Mouse (Mus musculus) thymus, postnatal 0 days (tissue): Measurements from ENCODE around the gene Fgf22. TPM values are rescaled to one million over a fixed set of nuclear protein-coding genes. Genes with fewer than 3 reads are reported as not detected.

ENCODE experiments used
- DNase-seq: peaks from one replicate; pipeline ENCODE4 v3.0.0-alpha.2; 2015; ENCODE audit warnings: low spot score
- polyA plus RNA-seq: library from polyadenylated mRNA; unstranded; fragments of >200 nt; fragmentation: Nextera tagmentation; extraction: Ambion mirVana; gene quantifications from 2 replicates; pipeline ENCODE4 v1.2.1, GENCODE M21; 2015

Fgf22 gene
- polyA plus RNA-seq: 0.23 TPM in 1 of 2 replicates, not detected in the other

DNA sequence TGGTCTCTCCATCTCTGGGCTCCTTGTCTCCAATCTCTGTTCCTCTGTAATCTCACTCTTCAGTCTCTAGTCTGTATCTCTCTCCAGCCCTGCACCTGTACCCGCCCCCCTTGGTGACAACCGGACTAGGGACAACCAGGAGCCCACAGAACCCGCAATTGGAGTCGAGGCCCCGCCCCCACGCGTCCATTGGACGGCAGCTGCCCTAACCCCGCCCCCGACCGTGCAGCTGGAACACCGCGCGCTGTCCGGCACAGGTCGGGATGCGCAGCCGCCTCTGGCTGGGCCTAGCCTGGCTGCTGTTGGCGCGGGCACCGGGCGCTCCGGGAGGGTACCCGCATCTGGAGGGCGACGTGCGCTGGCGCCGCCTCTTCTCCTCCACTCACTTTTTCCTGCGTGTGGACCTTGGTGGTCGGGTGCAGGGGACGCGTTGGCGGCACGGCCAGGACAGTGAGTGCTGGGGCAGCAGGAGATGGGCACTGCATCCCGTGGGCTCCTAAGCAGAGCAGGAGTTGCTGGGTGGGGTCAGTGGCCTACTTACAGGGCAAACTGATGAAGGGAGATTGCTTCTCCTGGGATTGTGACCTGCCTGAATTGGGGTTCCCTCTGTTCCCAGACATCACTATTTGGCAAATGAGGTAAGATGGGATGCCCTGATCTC is at the start of gene Fgf22:
Gene Fgf22 (plus strand): TSS at position 221 of the 661 bp plus-strand sequence.
- DNase-seq: peak; percentile 23

DNA sequence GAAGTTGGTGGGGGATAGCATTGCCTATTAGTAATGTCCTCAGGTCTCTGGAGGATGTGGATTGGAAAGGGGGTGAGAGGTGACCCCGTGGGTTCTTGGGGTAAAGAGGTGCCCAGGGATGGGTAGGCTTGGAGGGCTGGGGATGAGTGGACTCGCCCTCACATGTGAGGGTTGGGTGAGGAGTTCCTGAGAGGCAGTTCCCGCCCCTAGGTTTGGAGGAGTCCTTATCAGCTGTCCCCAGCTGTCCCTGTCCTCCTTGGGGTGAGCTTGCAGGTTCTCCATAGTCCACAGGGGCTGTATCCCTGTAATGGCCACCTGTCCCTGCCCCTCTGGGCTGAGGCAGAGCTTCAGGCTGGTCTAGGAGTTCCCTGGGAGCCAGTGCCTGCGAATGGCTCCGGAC is 48.9 kb upstream of the Fgf22 start:
- DNase-seq: no peak

DNA sequence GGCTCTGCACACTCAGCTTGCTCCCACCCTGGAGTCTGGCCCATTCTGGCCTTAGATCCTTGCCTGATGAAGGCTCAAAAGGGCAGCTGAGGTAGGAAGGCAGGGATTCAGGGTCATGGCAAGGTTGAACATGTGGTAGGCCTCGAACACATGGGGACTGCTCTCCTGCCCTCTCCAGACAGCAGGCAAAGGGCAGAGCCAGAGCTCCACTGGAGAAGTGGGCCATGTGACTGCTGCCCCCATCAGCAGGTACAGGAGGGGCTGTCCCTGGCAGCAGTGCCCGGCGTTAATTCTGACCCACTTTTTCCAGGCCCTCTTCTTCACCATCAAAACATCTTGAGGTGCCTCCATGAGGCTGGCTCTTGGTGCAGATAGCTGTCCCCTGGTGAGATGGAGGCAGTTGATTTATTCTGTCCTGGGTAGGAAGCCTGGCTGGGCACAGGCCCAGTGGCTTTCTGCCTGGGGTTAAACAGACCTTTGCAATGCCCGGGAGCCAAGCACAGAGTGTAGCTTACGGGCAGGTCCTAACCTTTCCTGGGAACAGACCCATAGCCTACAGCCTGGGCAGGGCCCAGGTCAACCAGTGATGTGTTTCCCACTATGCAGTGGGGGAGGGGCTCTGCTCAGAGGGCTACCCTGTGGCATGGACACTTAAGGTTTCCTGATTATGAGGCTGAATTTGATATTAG is 48.3 kb upstream of the Fgf22 start:
- DNase-seq: no peak

DNA sequence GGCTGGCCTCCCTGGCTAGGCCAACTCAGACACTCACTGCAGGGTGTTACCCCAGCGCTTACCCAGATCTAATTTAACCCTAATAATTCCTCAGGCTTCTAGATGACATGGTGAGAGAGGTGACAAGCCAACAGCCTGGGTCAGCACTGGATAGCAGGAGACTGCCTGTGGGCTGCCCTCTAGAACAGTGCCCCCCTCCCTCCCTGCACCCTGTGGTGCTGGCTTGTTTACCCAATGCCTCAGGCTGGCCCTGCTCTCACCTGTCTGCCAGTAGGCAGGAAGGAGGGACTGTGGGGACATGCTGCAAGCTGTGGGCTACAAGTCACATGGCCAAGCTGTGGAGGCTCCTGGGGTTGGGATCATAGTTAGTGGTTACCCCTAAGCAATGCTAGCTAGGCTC is 47.7 kb upstream of the Fgf22 start:
- no peak for DNase-seq

DNA sequence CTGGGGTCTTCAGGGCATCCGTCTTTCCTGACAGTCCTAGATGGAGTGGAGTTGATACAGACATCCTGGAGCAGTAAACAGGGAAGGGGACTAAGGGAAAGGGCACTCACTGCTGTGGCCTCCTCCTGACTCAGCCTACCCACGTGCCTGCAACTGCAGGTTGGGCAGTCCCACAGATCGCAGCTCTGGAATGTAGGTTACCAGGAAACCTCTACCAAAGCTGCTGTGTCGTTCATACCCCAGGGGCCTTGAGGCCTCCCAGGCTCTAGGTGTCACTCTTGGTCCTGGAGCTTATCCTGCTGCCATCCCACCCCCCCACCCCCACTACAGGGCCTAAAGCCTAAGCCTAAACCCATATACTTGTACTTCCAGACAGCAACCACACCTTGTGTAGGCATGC is 47.1 kb upstream of the Fgf22 start:
- no peak for DNase-seq

DNA sequence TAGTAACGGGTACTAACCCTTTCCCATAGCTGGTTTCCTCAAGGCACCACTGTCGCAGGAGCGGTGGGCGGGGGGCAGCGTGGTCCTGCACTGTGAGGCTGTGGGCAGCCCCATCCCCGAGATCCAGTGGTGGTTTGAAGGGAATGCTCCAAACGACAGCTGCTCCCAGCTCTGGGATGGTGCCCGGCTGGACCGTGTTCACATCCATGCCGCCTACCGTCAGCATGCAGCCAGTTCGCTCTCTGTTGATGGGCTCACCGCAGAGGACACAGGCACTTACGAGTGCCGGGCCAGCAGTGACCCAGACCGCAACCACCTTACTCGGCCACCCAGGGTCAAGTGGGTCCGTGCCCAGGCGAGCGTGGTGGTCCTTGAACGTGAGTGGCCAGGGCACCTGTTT is 46.2 kb upstream of the Fgf22 start:
- DNase-seq: no peak

DNA sequence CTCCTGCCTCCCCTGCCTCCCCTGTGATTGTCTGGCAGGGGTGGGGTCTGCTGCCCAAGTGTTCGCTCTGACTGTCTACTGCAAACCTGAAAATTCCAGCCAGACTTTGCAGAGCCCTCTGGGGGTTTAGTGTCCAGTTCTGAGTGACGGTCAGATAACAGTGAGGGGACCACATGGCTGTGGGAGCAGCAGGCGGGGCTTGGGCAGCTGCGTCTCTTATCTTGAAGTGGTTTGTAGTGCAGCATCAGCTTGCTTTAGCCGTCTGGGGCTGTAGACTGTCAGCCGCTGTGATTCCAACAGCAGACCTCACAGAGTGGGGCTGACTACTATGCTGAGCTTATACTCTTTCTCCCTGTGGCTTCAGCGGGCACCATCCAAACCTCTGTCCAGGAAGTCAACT is 45.6 kb upstream of the Fgf22 start:
- no peak for DNase-seq

DNA sequence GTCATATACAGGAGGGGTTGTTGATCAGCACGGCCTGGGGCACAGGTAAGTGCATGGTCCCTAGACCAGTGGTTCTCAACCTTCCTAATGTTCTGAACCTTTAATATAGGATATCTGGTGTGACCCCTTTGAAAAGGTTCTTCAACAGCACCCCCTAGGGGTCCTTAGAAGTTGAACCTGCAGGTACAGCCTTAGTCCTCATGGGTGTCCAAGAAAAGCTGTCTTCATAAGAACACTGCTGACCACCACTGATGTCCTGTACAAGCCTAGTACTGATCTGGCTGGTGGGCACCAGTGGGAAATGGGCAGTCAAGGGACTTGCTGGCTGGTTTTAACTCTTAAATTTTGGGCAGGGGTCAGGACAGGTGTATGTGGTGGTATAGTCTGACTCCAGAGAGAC is 42.8 kb upstream of the Fgf22 start:
- DNase-seq: peak; percentile 49

DNA sequence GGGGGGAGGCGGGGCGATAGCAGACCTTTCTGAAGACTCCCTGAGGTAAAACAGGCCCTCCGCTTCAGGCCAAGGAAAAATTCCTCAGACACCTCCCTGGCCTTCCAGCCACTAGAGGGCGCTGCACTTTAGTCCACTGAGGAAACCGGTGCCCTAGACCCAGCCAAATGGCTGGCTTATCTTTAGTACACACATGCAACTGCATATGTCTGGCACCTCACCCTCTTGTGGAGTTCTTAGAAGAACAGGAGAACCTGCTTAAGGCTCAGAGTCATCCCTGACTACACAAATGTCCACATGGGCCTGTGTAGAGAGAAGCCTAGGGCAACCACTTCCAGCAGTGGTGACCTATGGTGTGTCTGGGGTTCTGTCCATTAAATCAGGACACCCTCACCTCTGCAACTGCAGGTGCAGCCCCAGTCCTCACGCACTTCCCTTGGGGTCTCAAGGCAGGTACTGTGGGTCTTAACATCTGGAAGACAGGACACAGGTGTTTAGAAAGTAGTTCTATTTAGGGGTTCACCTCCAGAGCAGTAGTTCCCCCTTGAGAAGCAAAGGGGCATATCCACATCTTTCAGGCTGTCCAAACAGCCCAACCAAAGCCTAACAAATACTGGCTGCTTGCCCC is 42.3 kb upstream of the Fgf22 start:
- peak; percentile 71 for DNase-seq

DNA sequence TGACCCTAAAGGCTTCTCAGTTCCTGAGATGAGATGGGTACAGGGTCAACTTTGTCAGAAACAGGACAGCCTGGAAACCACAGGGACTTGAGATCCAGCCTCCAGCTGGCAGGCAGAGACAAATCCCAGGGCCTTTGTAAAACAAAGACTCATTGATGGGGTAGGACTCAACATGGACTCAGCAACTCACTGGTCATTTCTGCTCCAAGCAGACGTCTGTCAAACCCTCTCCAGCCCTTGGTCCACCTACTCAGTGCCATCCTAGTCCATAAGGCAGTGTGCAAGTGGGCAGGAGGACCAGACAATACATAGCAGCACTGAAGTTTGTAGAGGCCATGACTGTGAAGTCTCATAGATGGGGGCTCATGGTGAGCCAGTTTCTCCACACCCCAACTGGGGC is 41.7 kb upstream of the Fgf22 start:
- no peak for DNase-seq

DNA sequence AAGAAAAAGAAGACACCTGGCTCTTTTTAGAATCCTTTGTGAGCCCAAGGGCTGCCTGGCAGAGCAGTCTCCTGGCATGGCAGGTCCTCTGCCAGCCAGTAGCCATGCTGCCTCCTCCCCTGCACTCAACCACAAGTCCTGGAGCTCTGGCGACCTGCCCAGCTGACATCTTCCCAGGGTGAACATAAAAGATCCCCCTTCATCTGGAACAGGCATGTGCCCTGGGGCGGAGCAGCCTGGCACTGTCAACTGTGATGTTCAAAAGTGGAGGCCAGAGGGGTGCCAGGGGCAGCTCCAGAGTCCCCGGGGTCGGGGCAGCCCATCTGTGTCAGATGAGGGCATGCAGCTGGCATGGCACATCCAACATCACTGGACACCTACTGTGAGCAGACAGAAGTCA is 39.9 kb upstream of the Fgf22 start:
- DNase-seq: no peak

DNA sequence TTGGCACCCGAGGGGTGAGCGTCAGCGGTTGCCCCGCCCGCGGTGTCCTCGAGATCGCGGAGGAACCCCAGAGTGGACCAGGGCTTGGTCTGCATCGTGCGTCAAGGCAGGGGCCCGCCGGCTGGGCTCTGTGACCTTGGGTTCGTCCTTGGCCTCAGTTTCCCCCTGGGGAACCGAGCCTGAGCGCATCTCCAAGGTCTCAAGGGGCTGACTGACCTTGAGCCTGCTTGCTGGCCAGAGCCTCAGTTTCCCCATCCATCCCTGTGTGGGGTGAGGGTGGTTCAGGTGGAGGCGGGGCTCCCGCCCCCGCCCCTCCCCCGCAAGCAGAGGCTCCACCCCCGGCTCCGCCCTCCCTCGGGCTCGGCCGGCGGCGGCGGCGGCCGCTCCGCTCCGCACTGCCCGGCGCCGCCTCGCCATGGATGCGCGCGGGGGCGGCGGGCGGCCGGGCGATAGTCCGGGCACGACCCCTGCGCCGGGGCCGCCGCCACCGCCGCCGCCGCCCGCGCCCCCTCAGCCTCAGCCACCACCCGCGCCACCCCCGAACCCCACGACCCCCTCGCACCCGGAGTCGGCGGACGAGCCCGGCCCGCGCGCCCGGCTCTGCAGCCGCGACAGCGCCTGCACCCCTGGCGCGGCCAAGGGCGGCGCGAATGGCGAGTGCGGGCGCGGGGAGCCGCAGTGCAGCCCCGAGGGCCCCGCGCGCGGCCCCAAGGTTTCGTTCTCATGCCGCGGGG is 38.5 kb upstream of the Fgf22 start, which contains the start of gene Hcn2:
Gene Hcn2 (plus strand): TSS at position 381 of the 734 bp plus-strand sequence.
- no peak for DNase-seq

DNA sequence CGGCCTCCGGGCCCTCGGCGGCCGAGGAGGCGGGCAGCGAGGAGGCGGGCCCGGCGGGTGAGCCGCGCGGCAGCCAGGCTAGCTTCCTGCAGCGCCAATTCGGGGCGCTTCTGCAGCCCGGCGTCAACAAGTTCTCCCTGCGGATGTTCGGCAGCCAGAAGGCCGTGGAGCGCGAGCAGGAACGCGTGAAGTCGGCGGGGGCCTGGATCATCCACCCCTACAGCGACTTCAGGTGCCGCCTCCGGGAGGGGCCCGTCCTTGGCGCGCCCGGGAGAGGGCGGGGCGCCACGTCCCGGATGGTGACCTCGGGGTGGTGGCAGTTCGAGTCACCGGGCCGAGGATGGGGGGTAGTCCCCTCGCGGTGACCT is 37.9 kb upstream of the Fgf22 start:
- DNase-seq: no peak

DNA sequence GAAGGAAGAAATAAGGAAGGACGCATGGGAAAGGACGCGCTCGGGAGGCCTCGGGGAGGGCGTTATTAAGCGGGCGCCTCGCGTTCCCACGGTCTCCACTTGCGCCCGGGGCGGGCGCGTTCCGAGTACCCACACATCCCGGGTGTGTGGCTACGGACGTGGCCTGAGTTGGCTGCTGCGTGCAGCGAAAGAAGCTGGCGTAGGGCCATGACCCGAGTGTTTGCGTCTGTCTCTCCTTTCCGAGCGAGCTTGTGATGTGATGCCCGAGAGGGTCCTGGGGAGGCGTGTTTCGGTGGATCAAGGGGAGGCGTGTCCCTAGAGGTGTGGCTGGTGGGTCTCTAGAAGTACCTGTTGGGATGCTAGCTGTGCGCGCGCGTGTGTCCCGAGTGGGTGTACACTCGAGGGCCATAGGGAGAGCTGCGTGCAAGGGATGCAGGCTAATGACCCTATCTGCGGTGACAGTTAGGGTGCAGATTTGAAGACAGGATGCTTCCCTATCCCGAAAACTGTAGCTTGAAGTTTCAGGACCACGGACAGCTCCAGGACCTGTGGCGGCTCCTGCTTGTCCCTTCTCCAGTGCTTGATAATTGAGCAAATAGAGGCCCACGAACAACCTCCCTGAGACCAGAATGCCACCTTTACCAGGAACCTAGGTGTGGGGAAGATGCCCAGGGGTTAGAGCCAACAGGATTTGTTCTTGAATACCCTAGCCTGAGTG is 37.1 kb upstream of the Fgf22 start:
- DNase-seq: peak; percentile 69

DNA sequence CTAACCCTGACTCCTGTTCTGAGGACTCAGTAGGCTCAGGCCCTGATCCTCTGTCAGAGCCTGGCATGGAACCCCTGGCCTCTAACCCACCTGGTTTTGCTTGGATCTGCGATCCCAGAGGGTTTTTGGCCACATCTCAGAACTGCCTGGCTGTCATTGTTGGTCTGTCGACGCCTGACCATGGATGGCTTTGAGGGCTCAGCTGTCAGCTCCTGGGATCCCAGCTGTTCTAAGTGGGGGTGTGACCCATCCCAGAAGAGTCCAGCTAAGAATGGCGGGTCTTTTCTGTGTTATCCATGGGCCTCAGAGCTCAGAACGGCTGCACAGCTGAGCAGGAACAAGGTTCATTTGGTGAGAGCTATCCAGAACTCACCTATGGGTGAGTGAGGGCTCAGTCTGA is 33.8 kb upstream of the Fgf22 start:
- DNase-seq: no peak

DNA sequence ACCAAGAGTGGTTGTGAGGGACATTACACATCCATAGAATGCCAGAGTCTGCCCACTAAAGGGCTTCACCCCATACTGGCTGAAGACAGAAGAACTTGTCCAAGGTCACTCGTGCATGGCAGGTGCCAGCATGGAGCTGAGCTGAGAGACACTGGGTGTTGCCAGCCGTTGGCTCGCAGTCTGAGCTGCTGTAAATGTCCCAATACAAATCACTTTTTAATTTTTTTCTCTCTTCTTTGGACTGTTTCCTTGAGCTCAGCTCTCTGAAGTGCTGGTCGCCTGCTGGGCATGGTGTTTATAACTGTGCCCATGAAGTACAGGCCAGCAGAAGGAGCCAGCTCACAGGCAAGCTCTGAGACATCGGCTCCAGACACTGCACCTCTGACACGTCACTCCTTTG is 31.8 kb upstream of the Fgf22 start:
- no peak for DNase-seq

DNA sequence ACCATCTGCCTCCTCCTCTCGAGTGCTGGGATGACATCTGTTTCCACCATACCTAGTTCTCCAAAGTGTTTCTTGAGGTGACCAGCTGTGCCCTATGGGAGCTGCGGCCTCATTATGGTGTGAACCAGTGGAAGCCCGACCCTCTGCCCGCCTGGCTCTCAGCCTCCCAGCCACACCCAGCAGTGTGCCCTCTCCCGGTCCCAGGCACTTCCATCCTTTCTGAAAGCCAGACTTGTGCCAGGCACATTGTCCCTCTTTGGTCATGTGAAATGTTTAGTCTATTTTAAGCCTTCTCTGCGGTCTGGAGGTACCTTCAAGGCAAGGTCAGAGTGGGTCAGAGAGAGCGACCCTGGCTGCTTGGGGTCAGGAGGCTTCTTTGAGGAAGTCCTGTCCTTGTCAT is 31.2 kb upstream of the Fgf22 start:
- no peak for DNase-seq

DNA sequence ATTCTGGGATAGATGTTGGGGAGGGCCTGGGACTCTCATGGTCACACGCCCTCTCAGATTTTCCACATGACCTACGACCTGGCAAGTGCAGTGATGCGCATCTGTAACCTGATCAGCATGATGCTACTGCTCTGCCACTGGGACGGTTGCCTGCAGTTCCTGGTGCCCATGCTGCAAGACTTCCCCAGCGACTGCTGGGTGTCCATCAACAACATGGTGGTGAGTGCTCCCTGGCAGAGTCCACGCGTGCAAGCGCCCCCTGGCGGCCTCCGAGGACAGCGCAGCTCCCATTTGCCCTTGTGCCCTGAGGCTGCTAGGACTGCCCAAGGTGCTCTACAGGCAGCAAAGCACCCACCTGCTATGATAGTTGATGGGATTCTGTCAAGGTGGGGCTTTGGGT is 28.8 kb upstream of the Fgf22 start:
- DNase-seq: peak; percentile 41

DNA sequence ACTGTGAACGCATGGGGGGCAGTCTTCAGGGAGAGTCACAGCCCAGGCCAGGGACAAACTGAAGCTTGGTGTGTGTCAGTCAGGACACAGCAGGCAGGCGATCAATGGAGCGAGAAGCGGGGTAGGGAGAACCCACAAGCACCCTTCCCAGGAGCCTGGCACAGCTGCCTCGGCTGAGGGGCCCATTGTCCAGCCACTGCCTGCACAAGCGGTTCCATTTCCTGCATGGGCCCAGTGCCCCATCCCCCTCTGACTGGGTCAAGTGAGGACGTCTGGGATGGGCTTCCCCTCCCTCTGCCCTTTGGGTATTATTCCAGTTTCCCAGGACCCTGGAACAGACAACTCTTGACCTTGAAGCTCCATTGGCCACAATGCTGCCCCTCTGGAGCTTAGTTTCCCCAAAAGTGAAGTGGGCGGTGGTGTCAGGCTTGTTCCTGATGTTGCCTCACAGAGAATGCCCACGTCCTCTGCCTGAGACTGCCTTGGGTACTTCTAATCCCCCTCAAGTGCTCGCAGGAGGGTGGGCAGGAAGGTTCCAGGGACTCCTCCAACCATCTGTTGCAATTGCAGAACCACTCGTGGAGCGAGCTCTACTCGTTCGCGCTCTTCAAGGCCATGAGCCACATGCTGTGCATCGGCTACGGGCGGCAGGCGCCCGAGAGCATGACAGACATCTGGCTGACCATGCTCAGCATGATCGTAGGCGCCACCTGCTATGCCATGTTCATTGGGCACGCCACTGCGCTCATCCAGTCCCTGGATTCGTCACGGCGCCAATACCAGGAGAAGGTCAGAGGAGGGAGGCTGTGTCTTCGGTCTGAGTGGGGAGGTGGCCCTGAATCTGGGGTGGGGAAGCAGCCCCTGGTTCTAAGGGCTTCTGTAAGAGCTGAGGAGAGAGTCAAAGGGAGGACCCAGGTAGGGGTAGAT is 26.3 kb upstream of the Fgf22 start:
- DNase-seq: no peak

DNA sequence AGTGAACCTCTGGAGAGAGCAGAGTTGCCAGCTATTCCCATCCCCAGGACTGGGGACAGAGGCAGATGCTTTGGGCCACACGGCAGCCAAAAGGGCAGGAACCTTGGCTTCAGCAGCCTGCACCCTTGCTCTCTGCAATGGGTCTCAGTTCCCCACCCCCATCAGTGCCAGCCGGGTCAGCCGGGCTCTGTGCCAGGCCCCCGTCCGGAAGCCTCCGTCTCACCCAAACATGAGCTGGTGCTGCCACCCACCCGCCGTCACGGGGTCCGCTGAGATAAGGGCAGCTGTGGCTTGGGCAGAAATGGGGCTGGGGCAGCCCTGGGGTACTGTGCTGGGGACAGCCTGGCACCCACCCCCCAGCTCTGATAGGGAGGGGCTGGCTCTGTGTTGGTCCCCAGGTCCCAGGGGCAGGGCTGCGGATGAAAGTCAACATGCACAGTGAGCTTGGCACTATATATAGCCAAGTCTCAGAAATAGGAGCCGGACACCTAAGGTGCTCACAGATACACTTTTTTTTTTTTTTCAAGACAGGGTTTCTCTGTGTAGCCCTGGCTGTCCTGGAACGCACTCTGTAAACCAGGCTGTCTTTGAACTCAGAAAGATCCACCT is 25.4 kb upstream of the Fgf22 start:
- no peak for DNase-seq
